Mouse (Mus musculus) hindbrain, embryonic 16.5 days (tissue): Measurements from ENCODE around the gene Col6a4. TPM values are rescaled to one million over a fixed set of nuclear protein-coding genes. Genes with fewer than 3 reads are reported as not detected.

Source experiments
- ATAC-seq: fragments of 200-750 bp; cut with Nextera tagmentation; 2 replicates; pipeline ENCODE4 v1.8.0; 2017; ENCODE audit warnings: moderate TSS enrichment, moderate library complexity
- H3K27ac ChIP-seq: fragments of 300-500 bp; sonication (generic); 2 replicates; pipeline ENCODE4 v1.5.1; 2014; ENCODE audit warnings: low read depth, mild to moderate bottlenecking, control low read depth, low read length, moderate library complexity
- H3K27me3 ChIP-seq: fragments of 300-500 bp; sonication (generic); replicated peaks from 2 replicates; pipeline ENCODE4 v1.6.1; 2014; ENCODE audit warnings: low read length; ENCODE audit not compliant: control insufficient read depth, insufficient read depth
- H3K36me3 ChIP-seq: fragments of 300-500 bp; sonication (generic); 2 replicates; pipeline ENCODE4 v1.6.1; 2014; ENCODE audit warnings: mild to moderate bottlenecking, low read length, moderate library complexity, mixed read lengths; ENCODE audit not compliant: control insufficient read depth, insufficient read depth
- H3K4me1 ChIP-seq: fragments of 300-500 bp; sonication (generic); 2 replicates; pipeline ENCODE4 v1.6.1; 2014; ENCODE audit warnings: low read depth, low read length; ENCODE audit not compliant: control insufficient read depth, insufficient read depth
- H3K4me2 ChIP-seq: fragments of 300-500 bp; sonication (generic); 2 replicates; pipeline ENCODE4 v1.6.1; 2014; ENCODE audit warnings: mild to moderate bottlenecking, low read length, control low read depth, moderate library complexity
- H3K4me3 ChIP-seq: fragments of 300-500 bp; sonication (generic); 2 replicates; pipeline ENCODE4 v1.5.1; 2014; ENCODE audit warnings: mild to moderate bottlenecking, low read length, control low read depth, moderate library complexity
- H3K9ac ChIP-seq: fragments of 300-500 bp; sonication (generic); 2 replicates; pipeline ENCODE4 v1.6.1; 2014; ENCODE audit warnings: low read depth, mild to moderate bottlenecking, control low read depth, low read length, moderate library complexity
- H3K9me3 ChIP-seq: fragments of 300-500 bp; sonication (generic); 2 replicates; pipeline ENCODE4 v1.6.1; 2014; ENCODE audit warnings: mild to moderate bottlenecking, low read length, moderate library complexity; ENCODE audit not compliant: control insufficient read depth
- WGBS: fragments of 180-500 bp; shearing (Covaris S2); extraction: QIAGEN DNeasy Blood & Tissue Kit; methylation state at CpG from one replicate; pipeline ENCODE4 v1.1.7; 2014; 5-methylcytosine and 5-hydroxymethylcytosine counted together
- polyA plus RNA-seq: library from polyadenylated mRNA; unstranded; fragments of >200 nt; fragmentation: Nextera tagmentation; extraction: Ambion mirVana; gene quantifications from 2 replicates; pipeline ENCODE4 v1.2.1, GENCODE M21; 2015

The Col6a4 gene
- polyA plus RNA-seq, 1 experiment from 2014 or later: 1.5 TPM

DNA sequence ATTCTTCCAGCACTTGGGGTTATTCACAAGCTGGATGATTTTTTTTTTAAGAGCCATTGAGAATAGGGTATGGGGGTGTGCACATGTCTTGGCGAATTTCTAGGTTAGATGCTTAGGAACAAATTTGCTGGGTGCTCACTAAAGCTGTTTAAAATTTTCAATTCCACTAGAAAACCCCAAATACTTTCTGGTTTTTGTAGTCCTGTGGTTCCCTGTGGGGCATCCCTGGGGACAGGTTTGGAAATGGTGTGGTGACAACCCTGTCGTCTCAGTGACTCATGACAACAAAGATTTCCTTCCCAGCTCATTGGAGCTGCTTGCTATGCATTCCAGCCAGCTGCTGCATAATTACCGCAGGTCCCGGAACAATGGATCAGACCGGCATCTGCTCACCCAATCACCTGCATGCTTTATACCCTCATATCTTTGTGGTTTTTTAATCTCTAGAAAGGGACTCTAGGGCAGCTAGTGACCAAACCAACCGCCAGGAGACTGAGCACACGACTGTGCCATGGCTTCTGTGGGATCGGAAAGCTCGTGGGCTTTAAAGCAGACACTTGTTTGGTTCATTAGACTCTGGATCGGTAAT lies 111.6 kb downstream of the Col6a4 start:
- ATAC-seq: 0 out of 2 replicates have a peak, but pooled peaks have one; percentile 34
- 14% methylated on average over 10 of the region's 10 CpGs for WGBS
- Histone ChIP-seq H3K9me3 (no peaks in the 10 kb centered on the region), H3K4me2 (peak overlapping the region; percentile 39), H3K4me1 (peaks cover 6% of the 10 kb centered on the region), H3K27me3 (no peaks in the 10 kb centered on the region), H3K9ac (peak overlapping the region; percentile 51), H3K4me3 (peak overlapping the region; percentile 17; the same call in 1 of the 2 replicates), H3K27ac (peak overlapping the region; percentile 34; the same call in 1 of the 2 replicates), H3K36me3 (no peaks in the 10 kb centered on the region)

DNA sequence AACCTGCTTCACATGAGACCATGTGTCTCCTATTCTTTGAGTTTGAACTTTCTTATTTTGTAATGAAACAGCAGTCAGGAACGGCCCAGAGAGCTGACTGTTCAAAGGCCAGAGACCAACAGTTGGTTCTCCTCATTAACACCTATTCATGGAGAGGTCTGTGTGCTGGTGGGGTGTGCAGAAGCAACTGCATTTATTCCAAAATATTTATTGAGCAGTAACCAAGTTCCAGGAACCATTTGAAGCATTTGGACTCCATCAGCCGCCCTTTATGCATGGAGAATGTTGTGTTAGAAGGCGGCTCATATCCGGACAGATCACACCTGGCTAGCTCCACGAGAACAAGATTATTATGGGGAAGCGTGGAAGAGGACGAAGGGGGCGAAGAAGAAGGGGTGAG lies 118.1 kb downstream of the Col6a4 start:
- Histone ChIP-seq H3K36me3 (no peaks in the 10 kb centered on the region), H3K4me3 (no peak overlapping the region), H3K9me3 (no peaks in the 10 kb centered on the region), H3K4me1 (no peaks in the 10 kb centered on the region), H3K4me2 (no peak overlapping the region), H3K27me3 (peaks cover 2% of the 10 kb centered on the region; the same call in 1 of the 2 replicates), H3K9ac (no peak overlapping the region), H3K27ac (no peak overlapping the region)
- ATAC-seq: no peak
- WGBS: 96% methylated on average over 8 of the region's 8 CpGs

DNA sequence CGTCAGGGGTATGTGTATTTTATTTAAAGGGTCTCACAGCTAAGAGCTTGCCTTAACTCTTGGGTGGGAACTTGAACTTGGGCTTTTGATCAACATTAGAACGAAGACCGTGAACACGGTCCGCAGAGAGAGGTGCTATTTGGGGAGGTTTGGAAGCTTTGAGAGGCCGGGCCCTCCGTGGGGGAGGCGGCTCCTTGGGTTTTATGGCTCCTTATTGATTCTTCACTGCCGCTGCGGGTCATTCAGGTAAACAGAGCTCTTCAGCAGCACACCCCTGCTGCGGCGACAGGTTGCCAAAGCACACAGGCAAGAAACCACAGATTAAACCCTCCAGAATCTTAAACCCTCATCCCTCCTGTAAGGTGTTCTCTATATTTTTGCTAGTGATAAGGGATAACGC lies 119.7 kb downstream of the Col6a4 start:
- H3K27me3 ChIP-seq: peaks cover 2% of the 10 kb centered on the region; the same call in 1 of the 2 replicates
- no peaks in the 10 kb centered on the region for H3K9me3 ChIP-seq
- H3K9ac ChIP-seq: no peak overlapping the region
- no peaks in the 10 kb centered on the region for H3K36me3 ChIP-seq
- H3K4me2 ChIP-seq: no peak overlapping the region
- WGBS: 32% methylated on average over 13 of the region's 13 CpGs
- H3K4me3 ChIP-seq: no peak overlapping the region
- no peak for ATAC-seq
- H3K27ac ChIP-seq: no peak overlapping the region
- H3K4me1 ChIP-seq: no peaks in the 10 kb centered on the region

DNA sequence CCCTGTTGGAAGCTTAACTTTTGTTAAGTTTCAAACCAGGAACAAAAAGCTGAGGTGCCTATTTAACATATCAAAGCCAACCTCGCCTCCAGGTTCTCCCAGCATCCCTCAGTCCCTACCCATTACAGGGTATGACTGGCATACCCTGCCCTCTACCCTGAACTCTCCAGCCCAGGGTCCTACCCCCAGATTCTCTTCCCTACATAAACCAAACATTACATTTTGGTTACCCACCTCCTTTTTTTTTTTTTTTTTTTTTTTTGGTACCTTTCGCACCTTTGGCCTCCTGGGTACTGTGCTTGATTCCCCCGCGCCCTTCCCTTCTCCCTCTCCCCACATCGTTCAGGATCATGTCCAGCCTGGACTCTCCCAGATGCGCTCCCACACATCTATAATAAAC lies 120.3 kb downstream of the Col6a4 start:
- H3K9me3 ChIP-seq: no peaks in the 10 kb centered on the region
- H3K9ac ChIP-seq: no peak overlapping the region
- WGBS: 49% methylated on average over 6 of the region's 6 CpGs
- no peak for ATAC-seq
- no peak overlapping the region for H3K4me3 ChIP-seq
- H3K4me1 ChIP-seq: no peaks in the 10 kb centered on the region
- no peak overlapping the region for H3K4me2 ChIP-seq
- peaks cover 2% of the 10 kb centered on the region; the same call in 1 of the 2 replicates for H3K27me3 ChIP-seq
- no peaks in the 10 kb centered on the region for H3K36me3 ChIP-seq
- no peak overlapping the region for H3K27ac ChIP-seq

DNA sequence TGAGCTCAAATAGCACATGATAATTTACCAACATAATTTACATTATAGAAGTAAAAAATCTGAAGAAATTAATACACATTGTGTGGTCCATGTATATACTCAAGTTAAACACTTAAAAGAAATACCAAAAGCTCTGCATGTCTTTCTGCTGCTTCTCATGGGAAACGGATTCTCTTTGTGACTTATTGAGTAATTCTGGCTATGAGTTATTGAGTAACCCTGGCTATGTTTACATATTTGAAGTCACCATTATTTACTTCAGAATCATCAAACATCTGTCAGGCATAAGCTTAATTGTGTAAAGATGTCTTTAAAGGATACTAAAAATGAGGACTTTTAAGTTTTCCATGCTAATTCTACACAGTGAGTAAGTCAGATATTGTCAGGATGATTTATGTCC lies 122.8 kb downstream of the Col6a4 start:
- Histone ChIP-seq H3K36me3 (no peaks in the 10 kb centered on the region), H3K27me3 (peaks cover 2% of the 10 kb centered on the region; the same call in 1 of the 2 replicates), H3K27ac (no peak overlapping the region), H3K9me3 (no peaks in the 10 kb centered on the region), H3K4me2 (no peak overlapping the region), H3K9ac (no peak overlapping the region), H3K4me1 (no peaks in the 10 kb centered on the region), H3K4me3 (no peak overlapping the region)
- WGBS: 90% methylated on average over 1 of the region's 1 CpGs
- no peak for ATAC-seq

DNA sequence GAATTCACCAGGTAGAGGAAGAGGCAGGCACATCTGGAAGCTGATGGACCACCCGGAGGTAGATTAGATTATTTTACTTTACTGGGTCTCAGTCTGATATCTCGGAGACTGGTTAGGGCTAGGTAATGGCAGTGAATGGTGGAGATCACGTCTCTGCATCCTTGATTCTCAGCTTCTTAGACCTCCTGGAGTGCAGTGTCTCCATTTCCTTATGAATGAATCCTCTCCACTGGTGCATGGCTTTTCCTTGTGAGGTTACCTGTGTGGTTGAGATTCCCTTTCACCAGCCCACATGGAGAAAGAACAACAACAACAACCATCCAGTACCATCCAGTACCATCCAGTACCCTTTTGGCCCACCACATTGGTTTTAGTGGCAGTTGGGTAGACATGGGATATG lies 124.6 kb downstream of the Col6a4 start:
- 88% methylated on average over 3 of the region's 3 CpGs for WGBS
- Histone ChIP-seq H3K4me1 (no peaks in the 10 kb centered on the region), H3K4me3 (no peak overlapping the region), H3K27ac (no peak overlapping the region), H3K9ac (no peak overlapping the region), H3K27me3 (peaks cover 2% of the 10 kb centered on the region; the same call in 1 of the 2 replicates), H3K4me2 (no peak overlapping the region), H3K9me3 (no peaks in the 10 kb centered on the region), H3K36me3 (no peaks in the 10 kb centered on the region)
- no peak for ATAC-seq

DNA sequence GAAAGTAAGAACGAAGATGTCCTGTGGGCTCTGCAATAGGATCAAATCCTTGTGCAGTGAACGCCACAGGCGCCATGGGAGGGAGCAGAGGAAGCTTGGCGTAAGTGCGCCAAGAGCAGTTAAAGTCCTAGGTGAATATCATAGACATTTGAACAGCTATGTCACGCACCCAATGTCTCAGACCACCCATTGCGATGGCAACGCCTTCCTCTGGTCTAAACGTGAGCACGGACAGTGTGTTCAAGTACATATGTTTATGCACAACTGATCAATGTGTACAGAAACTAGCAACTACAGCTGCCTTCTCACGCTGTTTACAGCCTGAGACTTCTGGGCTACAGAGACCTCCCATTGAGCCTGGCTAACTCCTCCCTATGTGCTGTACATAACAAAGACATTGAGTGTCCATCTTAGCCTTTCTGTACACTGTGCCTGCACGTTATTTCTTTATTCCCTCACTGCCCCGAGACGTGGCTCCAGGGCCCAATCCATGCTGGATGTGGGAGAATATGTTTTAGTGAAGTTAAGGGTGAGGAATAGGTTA lies 125.2 kb downstream of the Col6a4 start:
- Histone ChIP-seq H3K36me3 (no peaks in the 10 kb centered on the region), H3K9ac (no peak overlapping the region), H3K4me2 (no peak overlapping the region), H3K4me1 (no peaks in the 10 kb centered on the region), H3K9me3 (no peaks in the 10 kb centered on the region), H3K4me3 (no peak overlapping the region), H3K27ac (no peak overlapping the region), H3K27me3 (peaks cover 2% of the 10 kb centered on the region; the same call in 1 of the 2 replicates)
- 90% methylated on average over 14 of the region's 14 CpGs for WGBS
- no peak for ATAC-seq

DNA sequence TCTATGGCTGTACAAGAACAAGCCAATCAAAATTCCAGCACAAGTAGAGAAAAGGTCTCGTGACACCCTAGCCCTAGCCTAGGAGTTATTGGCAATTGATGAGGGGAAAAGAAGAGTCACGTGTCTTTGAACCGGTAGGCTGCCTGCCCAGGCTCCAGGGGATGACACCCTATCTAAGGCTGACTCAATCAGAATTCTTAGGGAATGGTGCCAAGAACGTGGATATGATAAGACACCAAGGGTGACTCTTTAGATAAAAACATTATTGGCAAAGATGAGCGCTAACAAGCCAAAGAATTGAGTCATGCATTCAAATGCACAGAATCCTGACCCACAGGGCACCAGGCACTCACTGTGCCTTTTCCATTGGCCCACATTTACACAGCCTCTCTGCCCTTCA lies 125.7 kb downstream of the Col6a4 start:
- Histone ChIP-seq H3K9ac (no peak overlapping the region), H3K27ac (no peak overlapping the region)
- 83% methylated on average over 5 of the region's 5 CpGs for WGBS

DNA sequence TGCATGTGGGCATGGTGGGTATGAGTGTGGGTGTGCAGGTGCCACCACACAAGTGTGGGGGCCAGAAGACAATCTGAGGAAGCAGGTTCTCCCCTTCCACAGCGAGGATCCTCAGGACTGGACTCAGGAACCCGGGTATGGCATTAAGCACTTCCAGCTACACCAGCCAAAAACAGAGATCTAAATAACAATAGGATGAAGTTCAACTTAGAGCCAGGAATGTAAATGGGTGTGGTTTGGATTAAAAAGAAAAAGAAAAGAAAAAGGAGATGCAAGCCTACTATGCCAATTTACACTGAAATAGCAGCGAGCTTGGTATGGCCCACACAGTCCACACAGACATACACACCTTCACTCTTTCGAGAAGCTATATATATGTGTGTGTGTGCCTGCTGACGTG lies 128.6 kb downstream of the Col6a4 start:
- WGBS: 76% methylated on average over 5 of the region's 5 CpGs
- no peak overlapping the region for H3K4me3 ChIP-seq
- H3K4me1 ChIP-seq: no peaks in the 10 kb centered on the region

More for the DNA sequence above, 125.7 kb downstream of the Col6a4 start:
- H3K4me1 ChIP-seq: no peaks in the 10 kb centered on the region
- no peak overlapping the region for H3K4me3 ChIP-seq
- H3K27me3 ChIP-seq: peaks cover 2% of the 10 kb centered on the region; the same call in 1 of the 2 replicates
- no peak overlapping the region for H3K4me2 ChIP-seq
- ATAC-seq: no peak
- H3K36me3 ChIP-seq: no peaks in the 10 kb centered on the region
- H3K9me3 ChIP-seq: no peaks in the 10 kb centered on the region

More for the DNA sequence above, 128.6 kb downstream of the Col6a4 start:
- Histone ChIP-seq H3K36me3 (no peaks in the 10 kb centered on the region), H3K27me3 (no peaks in the 10 kb centered on the region), H3K27ac (no peak overlapping the region), H3K9ac (no peak overlapping the region), H3K4me2 (no peak overlapping the region), H3K9me3 (no peaks in the 10 kb centered on the region)
- no peak for ATAC-seq
